Mouse (Mus musculus) C2C12 (cell line): ENCODE measurements at regions not wholly inside any gene's neighbourhood (a gene's known extent, or its start where the extent isn't known, plus 50 kb on each side); places are given as distances from the start of the nearest gene placed in this dataset.

Source experiments
- CEBPB ChIP-seq: IDR thresholded peaks from one replicate; pipeline ENCODE4 v1.6.1; 2011; ENCODE audit warnings: low read depth, mild to moderate bottlenecking, control low read depth, moderate library complexity
- CTCF ChIP-seq: IDR thresholded peaks from one replicate; pipeline ENCODE4 v1.5.1; 2011; ENCODE audit not compliant: control insufficient read depth, insufficient read depth, insufficient read length
- FOSL1 ChIP-seq: IDR thresholded peaks from one replicate; pipeline ENCODE4 v1.8.0; 2011; ENCODE audit warnings: mild to moderate bottlenecking, low read length; ENCODE audit not compliant: poor library complexity, insufficient read depth, severe bottlenecking
- MAX ChIP-seq: IDR thresholded peaks from one replicate; pipeline ENCODE4 v1.6.1; 2011; ENCODE audit warnings: mild to moderate bottlenecking, control low read depth
- MYOD1 ChIP-seq: IDR thresholded peaks from one replicate; pipeline ENCODE4 v1.6.1; 2011; ENCODE audit warnings: low read depth; ENCODE audit not compliant: control insufficient read depth, insufficient read length
- MYOG ChIP-seq: IDR thresholded peaks from one replicate; pipeline ENCODE4 v1.6.1; 2011; ENCODE audit not compliant: control insufficient read depth, insufficient read length; ENCODE audit errors: extremely low read depth
- USF1 ChIP-seq: IDR thresholded peaks from one replicate; pipeline ENCODE4 v1.6.1; 2011; ENCODE audit warnings: low read depth, mild to moderate bottlenecking, control low read depth, moderate library complexity

- TF ChIP-seq CTCF (no peak), MYOD1 (no peak), USF1 (no peak), CEBPB (no peak), MYOG (no peak), MAX (no peak), FOSL1 (no peak)
These were observed 486.0 kb upstream of the Nox3 start for GRCm38 (mm10) chr17:4182106-4182505.
